Mouse (Mus musculus) spleen, adult 2 months (tissue): ENCODE data around the gene Wwc1. TPM values are rescaled to one million over a fixed set of nuclear protein-coding genes. Genes with fewer than 3 reads are reported as not detected.

Source experiments
- DNase-seq, 2 experiments: peaks; one replicate each; pipeline versions ENCODE4 v3.0.0 to v3.0.0-alpha.2; 2012 to 2021; ENCODE audit warnings: low spot score in 2 of 2, low read depth in 1 of 2
- H3K27ac ChIP-seq: fragments of 200-500 bp; 2 replicates; pipeline ENCODE4 v1.5.1; 2012; ENCODE audit warnings: low read length, inconsistent platforms; ENCODE audit not compliant: insufficient read depth
- H3K27me3 ChIP-seq: fragments of 200-500 bp; 2 replicates; pipeline ENCODE4 v1.6.1; 2012; ENCODE audit warnings: mild to moderate bottlenecking, moderate library complexity, low read length, inconsistent platforms; ENCODE audit not compliant: control insufficient read depth, insufficient read depth
- H3K36me3 ChIP-seq: fragments of 200-500 bp; 2 replicates; pipeline ENCODE4 v1.6.1; 2012; ENCODE audit warnings: mild to moderate bottlenecking, low read length, inconsistent platforms; ENCODE audit not compliant: control insufficient read depth, insufficient read depth
- H3K4me1 ChIP-seq: fragments of 200-500 bp; 2 replicates; pipeline ENCODE4 v1.6.1; 2011; ENCODE audit warnings: inconsistent platforms; ENCODE audit not compliant: control insufficient read depth, insufficient read depth, insufficient read length
- H3K4me3 ChIP-seq: fragments of 200-500 bp; 2 replicates; pipeline ENCODE4 v1.5.1; 2011; ENCODE audit warnings: mild to moderate bottlenecking, inconsistent platforms; ENCODE audit not compliant: insufficient read depth, insufficient read length; ENCODE audit errors: extremely low read depth
- CTCF ChIP-seq: fragments of 200-500 bp; IDR thresholded peaks from 2 replicates; pipeline ENCODE4 v1.5.1; 2011; ENCODE audit warnings: mild to moderate bottlenecking, inconsistent platforms; ENCODE audit not compliant: insufficient read depth, insufficient read length, insufficient replicate concordance; ENCODE audit errors: extremely low read depth
- POLR2A ChIP-seq: fragments of 200-500 bp; IDR thresholded peaks from 2 replicates; pipeline ENCODE4 v1.6.1; 2011; ENCODE audit warnings: low read depth, low read length, inconsistent platforms
- WGBS: fragments of 180-500 bp; shearing (Covaris S2); methylation state at CpG from one replicate; pipeline ENCODE4 v1.1.7; 2018; 5-methylcytosine and 5-hydroxymethylcytosine counted together
- polyA plus RNA-seq: library from polyadenylated mRNA; depleted of rRNA; stranded (reverse); fragments of >200 nt; gene quantifications from 2 replicates; pipeline ENCODE4 v1.2.3, GENCODE M21; 2012

Wwc1 gene
- polyA plus RNA-seq, 1 experiment, result 0.47 TPM

GRCm38 (mm10) chr11:35950011-35950410, 30.3 kb downstream of the Wwc1 start:
- no peak for DNase-seq
- Histone ChIP-seq H3K4me3 (no peak overlapping the region), H3K36me3 (no peaks in the 10 kb centered on the region), H3K27me3 (no peaks in the 10 kb centered on the region), H3K27ac (no peak overlapping the region), H3K4me1 (no peaks in the 10 kb centered on the region)
- WGBS, result 86% methylated on average over 3 of the region's 3 CpGs
- TF ChIP-seq CTCF, result no peak
- no peak for TF ChIP-seq POLR2A

GRCm38 (mm10) chr11:35948457-35948881, 31.9 kb downstream of the Wwc1 start:
- Histone ChIP-seq H3K27ac (no peak overlapping the region), H3K4me3 (no peak overlapping the region), H3K36me3 (no peaks in the 10 kb centered on the region), H3K27me3 (no peaks in the 10 kb centered on the region), H3K4me1 (no peaks in the 10 kb centered on the region)
- no peak for DNase-seq
- TF ChIP-seq CTCF (no peak), POLR2A (no peak)
- WGBS, result 76% methylated on average over 6 of the region's 6 CpGs

- no peak overlapping the region for H3K4me3 ChIP-seq
- TF ChIP-seq CTCF (no peak), POLR2A (no peak)
- no peaks in the 10 kb centered on the region for H3K36me3 ChIP-seq
- 59% methylated on average over 9 of the region's 9 CpGs for WGBS
- no peak for DNase-seq
- no peak overlapping the region for H3K27ac ChIP-seq
- H3K4me1 ChIP-seq, result no peaks in the 10 kb centered on the region
- no peaks in the 10 kb centered on the region for H3K27me3 ChIP-seq
Measured at GRCm38 (mm10) chr11:35947944-35948343, 32.4 kb downstream of the Wwc1 start.

- TF ChIP-seq POLR2A (no peak), CTCF (no peak)
- Histone ChIP-seq H3K27me3 (no peaks in the 10 kb centered on the region), H3K4me1 (no peaks in the 10 kb centered on the region), H3K4me3 (no peak overlapping the region), H3K36me3 (no peaks in the 10 kb centered on the region), H3K27ac (no peak overlapping the region)
- WGBS, result 52% methylated on average over 6 of the region's 6 CpGs
- DNase-seq, result no peak
Measured at GRCm38 (mm10) chr11:35945187-35945586, 35.1 kb downstream of the Wwc1 start.

- DNase-seq, result no peak
- 68% methylated on average over 3 of the region's 3 CpGs for WGBS
- TF ChIP-seq CTCF, result no peak
- no peak for TF ChIP-seq POLR2A
Measured at GRCm38 (mm10) chr11:35941641-35942040, 38.7 kb downstream of the Wwc1 start.

GRCm38 (mm10) chr11:35941064-35941463, 39.3 kb downstream of the Wwc1 start:
- 65% methylated on average over 5 of the region's 5 CpGs for WGBS
- DNase-seq, result no peak
- no peak for TF ChIP-seq CTCF
- TF ChIP-seq POLR2A, result no peak
- Histone ChIP-seq H3K4me3 (no peak overlapping the region), H3K4me1 (no peaks in the 10 kb centered on the region), H3K27ac (no peak overlapping the region), H3K36me3 (no peaks in the 10 kb centered on the region), H3K27me3 (no peaks in the 10 kb centered on the region)

More at GRCm38 (mm10) chr11:35941641-35942040, 38.7 kb downstream of the Wwc1 start:
- Histone ChIP-seq H3K36me3 (no peaks in the 10 kb centered on the region), H3K27me3 (no peaks in the 10 kb centered on the region), H3K4me1 (no peaks in the 10 kb centered on the region), H3K4me3 (no peak overlapping the region), H3K27ac (no peak overlapping the region)

GRCm38 (mm10) chr11:35938790-35939385, 41.4 kb downstream of the Wwc1 start:
- TF ChIP-seq CTCF, result no peak
- no peak for TF ChIP-seq POLR2A
- Histone ChIP-seq H3K36me3 (no peaks in the 10 kb centered on the region), H3K4me3 (no peak overlapping the region), H3K4me1 (no peaks in the 10 kb centered on the region), H3K27me3 (no peaks in the 10 kb centered on the region), H3K27ac (no peak overlapping the region)
- WGBS, result 68% methylated on average over 6 of the region's 6 CpGs
- DNase-seq, result no peak
